Mouse (Mus musculus): ENCODE results near the gene Prg3.

DNA sequence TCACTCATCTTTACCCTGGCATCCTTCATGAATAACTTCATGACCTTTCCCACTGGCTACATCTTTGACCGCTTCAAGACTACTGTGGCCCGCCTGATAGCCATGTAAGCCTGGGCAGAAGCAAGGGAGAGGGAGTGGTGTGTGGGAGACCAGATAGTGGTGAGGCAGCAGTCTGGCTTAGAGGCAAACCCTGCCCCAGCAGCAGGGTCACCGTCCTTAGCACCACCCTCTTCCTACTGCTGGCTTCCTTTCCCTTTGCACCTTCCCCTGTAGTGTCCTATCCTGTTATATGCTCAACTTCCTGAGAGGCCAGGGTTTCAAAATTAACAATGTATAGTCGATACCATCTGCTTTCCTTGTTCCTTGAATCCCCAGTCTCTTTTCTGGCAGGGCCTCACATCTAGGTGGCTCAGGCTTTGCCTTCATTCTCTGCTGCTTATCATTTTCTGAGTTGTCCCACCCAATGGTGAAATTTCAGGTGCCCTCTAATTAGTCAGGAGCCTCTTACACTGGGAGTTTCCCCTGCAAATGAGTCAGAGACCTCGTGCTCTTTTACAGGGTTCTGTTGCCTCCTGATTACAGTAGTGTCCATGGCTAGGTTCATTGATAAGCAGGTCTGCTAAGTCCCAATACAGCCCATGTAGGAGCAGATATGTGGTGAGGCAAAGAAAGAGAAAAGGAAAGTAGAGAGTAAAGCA, 49.6 kb upstream of the Prg3 start:
- TF ChIP-seq CTCF (IDR thresholded peaks at IDR 0.05; ENCODE audit: low read depth, low read length), result no peak
- no peak for TF ChIP-seq GATA1 (IDR thresholded peaks at IDR 0.05; ENCODE audit: borderline replicate concordance, low read length)
- TF ChIP-seq GATA2 (IDR thresholded peaks at IDR 0.05; ENCODE audit: borderline replicate concordance, low read depth, low read length), result no peak
- peak; percentile 87 for TF ChIP-seq TAL1 (conservative IDR thresholded peaks at IDR 0.05; ENCODE audit: low read depth, low read length)
- TF ChIP-seq POLR2AphosphoS5 (IDR thresholded peaks at IDR 0.05; ENCODE audit: insufficient replicate concordance, low read depth, low read length), result no peak
